Mouse (Mus musculus): Measurements from ENCODE around the gene Slc35d1.
"Not testable (repeated sequence)": the region's sequence is repeated elsewhere in the genome, so short reads cannot be mapped to it uniquely, and the experiment has no call there.

DNA sequence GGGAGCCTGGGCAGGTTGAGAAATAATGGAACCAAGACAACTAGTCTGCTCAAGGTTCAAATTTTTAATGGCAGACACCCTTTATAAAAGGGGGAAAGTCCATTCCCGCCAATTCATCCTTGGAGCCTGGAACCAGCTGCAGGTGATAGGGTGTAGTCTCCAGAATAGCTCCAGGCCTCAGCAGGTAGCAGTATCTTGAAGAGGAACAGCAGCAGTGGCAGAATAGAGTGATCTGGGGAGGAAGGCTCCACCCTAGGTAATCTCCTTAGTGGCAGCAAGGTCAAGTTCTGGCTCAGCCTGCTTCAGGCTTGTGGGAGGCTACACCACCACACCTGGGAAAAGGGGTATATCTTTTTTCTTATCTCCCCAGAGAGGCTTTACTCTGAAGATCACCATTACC is 48.8 kb downstream of the Slc35d1 start:
- not testable (repeated sequence) for TF ChIP-seq CTCF (IDR thresholded peaks at IDR 0.05; ENCODE audit: borderline replicate concordance, insufficient read depth, low read depth, low read length); POLR2A (IDR thresholded peaks at IDR 0.05; ENCODE audit: borderline replicate concordance, insufficient read depth, low read length)

Measured in cerebellum, adult 2 months (tissue).